Mouse (Mus musculus): Measurements from ENCODE around the gene Btrc. TPM values are rescaled to one million over a fixed set of nuclear protein-coding genes. Genes with fewer than 3 reads are reported as not detected.

The Btrc gene
- 26.8 TPM for polyA plus RNA-seq (2015; fragmentation: Illumina TruSeq; extraction: RNeasy Lipid Tissue Mini Kit (QIAGEN cat#74804); ENCODE audit: insufficient read depth, low replicate concordance)

GRCm38 (mm10) chr19:45363384-45363926 is at the start of gene Btrc:
Btrc (plus strand) TSS chr19:45363734.

GRCm38 (mm10) chr19:45560153-45560890 is 196.8 kb downstream of the Btrc start, which contains the start of the genes Poll and Gm17018:
Poll (minus strand) TSS chr19:45560531.
Gm17018 (plus strand) TSS chr19:45560615.

Other genes starting within 250 kb of the Btrc start
- 13.9 TPM for gene Tlx1, start 213.1 kb upstream of the Btrc start, polyA plus RNA-seq (2015; fragmentation: Illumina TruSeq; extraction: RNeasy Lipid Tissue Mini Kit (QIAGEN cat#74804); ENCODE audit: insufficient read depth, low replicate concordance)
- gene Lbx1, start 127.9 kb upstream of the Btrc start, polyA plus RNA-seq (2015; fragmentation: Illumina TruSeq; extraction: RNeasy Lipid Tissue Mini Kit (QIAGEN cat#74804); ENCODE audit: insufficient read depth, low replicate concordance), result not detected
- gene Poll, start 196.8 kb downstream of the Btrc start, polyA plus RNA-seq (2015; fragmentation: Illumina TruSeq; extraction: RNeasy Lipid Tissue Mini Kit (QIAGEN cat#74804); ENCODE audit: insufficient read depth, low replicate concordance), result 4.2 TPM
- 19.9 TPM for gene Gm17018, start 196.9 kb downstream of the Btrc start, polyA plus RNA-seq (2015; fragmentation: Illumina TruSeq; extraction: RNeasy Lipid Tissue Mini Kit (QIAGEN cat#74804); ENCODE audit: insufficient read depth, low replicate concordance)

Data from spleen, adult 10 weeks (tissue).